Mouse (Mus musculus) adrenal gland, adult 8-10 months (tissue): ENCODE measurements around the gene Hivep1. TPM values are rescaled to one million over a fixed set of nuclear protein-coding genes. Genes with fewer than 3 reads are reported as not detected.
A peak's percentile ranks its signal among the peaks of the same experiment; 100 is the strongest.

Experiments
- DNase-seq: peaks from one replicate; pipeline ENCODE4 v3.0.0; 2022
- total RNA-seq, 4 experiments: library from RNA; stranded (reverse); gene quantifications; 2 replicates each; pipeline ENCODE4 v1.2.4; 2022

Gene Hivep1
- total RNA-seq = 10 to 100 TPM; 24.7 to 30.9 (median 26.7) TPM

- peak; percentile 77 for DNase-seq
These were observed at the start of gene Hivep1 for GRCm38 (mm10) chr13:42051961-42052695. TSS of gene Hivep1 (plus strand) at chr13:42052021.

GRCm38 (mm10) chr13:42015484-42016045 lies 36.3 kb upstream of the Hivep1 start:
- no peak for DNase-seq

DNA sequence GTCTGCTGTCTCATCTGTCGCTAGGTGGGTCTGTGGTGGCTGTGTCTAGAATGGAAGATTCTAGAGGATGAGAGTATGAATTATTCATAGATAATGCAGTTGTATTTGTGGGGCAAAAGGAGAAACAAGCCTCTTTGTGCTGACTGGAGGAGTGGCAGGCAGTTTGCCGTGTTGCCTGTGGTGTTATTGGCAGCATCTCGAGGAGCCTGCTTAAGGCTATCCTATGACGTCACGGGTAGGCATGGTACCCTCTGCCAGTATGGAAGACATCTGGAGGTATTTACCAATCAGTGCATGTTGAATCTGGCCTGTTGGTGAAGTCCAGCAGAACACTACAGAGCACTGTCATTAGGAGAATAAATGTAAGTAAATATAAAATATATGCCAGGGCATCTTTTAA lies 35.6 kb upstream of the Hivep1 start:
- no peak for DNase-seq

DNA sequence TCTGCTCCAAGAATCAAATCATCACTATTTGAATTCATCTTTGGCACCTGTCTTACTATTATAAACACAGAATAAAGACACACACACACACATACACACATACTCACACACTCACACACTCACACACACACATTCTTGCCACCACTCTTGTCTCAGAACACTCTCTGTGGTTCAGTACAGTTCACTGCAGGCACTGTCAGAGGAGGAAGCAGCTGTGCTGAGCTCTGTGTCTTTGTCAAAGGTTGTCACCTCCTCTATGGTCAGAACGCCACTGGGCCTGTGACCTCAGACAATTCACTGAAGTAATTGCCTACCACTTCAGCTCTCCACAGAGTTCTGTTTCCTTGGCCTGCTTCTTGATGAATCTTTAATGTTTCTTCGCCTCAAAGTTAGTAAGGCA lies 33.5 kb upstream of the Hivep1 start:
- DNase-seq = no peak

- DNase-seq = no peak
These were observed 10.6 kb upstream of the Hivep1 start for GRCm38 (mm10) chr13:42041203-42041602.

DNA sequence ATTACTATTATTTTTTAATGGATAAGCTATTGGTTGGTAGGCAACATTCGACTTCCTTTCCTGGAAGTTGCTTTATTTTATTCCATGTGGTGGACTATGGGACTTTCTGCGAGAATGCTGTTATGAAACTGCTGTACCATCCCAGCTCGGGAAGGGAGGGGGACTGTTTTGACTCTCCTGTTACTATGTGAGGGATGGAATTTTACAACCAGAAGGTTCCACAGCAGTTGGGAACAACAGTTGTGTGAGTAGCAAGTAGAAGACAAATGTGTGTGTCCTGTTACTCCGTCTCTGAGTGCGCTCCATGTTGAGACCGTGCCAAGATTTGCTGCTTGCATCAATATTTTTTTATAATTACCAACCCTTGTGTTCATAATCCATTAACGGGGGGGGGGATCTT lies 8.4 kb upstream of the Hivep1 start:
- DNase-seq = no peak

GRCm38 (mm10) chr13:42048991-42049773 lies 2.6 kb upstream of the Hivep1 start:
- DNase-seq = peak; percentile 82

GRCm38 (mm10) chr13:42049774-42050125 lies 2.1 kb upstream of the Hivep1 start:
- DNase-seq = no peak

- DNase-seq = no peak
These were observed 1.7 kb upstream of the Hivep1 start for GRCm38 (mm10) chr13:42050160-42050559.

GRCm38 (mm10) chr13:42050880-42051201 lies 980 bp upstream of the Hivep1 start:
- DNase-seq = no peak

GRCm38 (mm10) chr13:42051202-42051906 lies 467 bp upstream of the Hivep1 start:
- peak; percentile 97 for DNase-seq

DNA sequence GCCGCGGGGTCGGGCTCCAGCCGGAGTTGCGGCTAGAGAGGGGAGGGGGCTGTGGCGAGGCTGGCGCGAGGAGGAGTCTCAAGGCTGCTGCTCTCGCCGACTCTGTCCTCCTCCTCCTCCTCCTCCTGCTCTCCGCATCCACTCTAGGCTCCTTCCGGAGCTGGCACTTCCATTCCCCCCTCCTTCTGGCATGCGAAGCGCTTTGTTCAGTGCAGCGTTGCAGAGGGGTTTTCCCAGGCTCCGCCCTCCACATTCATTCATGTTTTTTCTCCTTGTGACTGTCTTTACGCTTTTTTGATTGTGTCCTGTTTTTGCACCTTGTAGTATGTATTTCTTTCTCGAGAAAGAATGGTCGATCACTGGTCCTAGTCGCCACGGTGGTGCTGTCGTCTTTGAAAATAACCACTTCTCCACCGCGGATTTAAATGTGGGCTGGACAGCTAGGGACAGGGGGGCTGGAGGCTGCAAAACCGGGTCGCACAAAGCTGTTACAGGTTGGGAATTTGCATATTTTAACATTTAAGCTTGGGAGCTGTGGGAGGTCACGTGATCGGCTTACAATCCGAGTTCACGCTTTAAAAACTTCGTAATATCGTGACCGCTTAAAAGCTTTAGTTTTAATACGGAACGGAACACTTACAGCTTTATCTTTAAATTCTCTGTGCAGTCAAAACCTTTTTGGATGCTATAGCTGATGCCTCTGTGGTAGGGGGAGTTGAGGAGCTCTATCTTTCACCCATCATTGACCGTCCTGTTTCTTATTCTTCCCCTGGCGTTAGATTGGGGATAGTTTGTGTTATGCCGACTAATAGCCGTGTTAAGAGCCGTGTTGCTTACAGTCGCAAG lies 1.1 kb downstream of the Hivep1 start:
- peak; percentile 61 for DNase-seq

DNA sequence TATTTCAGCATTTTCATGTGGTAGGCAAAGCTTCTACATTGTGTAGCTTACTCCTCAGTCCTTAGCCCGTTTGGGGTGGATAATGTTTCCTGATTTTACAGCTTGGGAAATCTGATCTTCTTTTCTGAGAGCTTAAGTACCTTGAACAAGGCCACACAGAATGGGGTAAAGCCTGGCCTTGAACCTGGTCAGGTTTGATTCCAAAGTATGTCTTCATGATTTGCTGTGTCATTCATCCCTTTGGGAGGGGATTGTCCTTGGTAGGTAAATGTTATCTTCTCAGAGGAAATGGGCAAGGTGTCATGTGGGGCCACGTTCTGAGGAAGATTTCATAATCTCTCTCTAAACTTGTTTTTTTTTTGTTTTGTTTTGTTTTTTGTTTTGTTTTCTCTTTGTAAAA lies 1.8 kb downstream of the Hivep1 start:
- DNase-seq = no peak

- no peak for DNase-seq
These were observed 2.3 kb downstream of the Hivep1 start for GRCm38 (mm10) chr13:42054138-42054537.

GRCm38 (mm10) chr13:42056712-42057332 lies 5.0 kb downstream of the Hivep1 start:
- no peak for DNase-seq

- DNase-seq = no peak
These were observed 9.2 kb downstream of the Hivep1 start for GRCm38 (mm10) chr13:42060846-42061630.

DNA sequence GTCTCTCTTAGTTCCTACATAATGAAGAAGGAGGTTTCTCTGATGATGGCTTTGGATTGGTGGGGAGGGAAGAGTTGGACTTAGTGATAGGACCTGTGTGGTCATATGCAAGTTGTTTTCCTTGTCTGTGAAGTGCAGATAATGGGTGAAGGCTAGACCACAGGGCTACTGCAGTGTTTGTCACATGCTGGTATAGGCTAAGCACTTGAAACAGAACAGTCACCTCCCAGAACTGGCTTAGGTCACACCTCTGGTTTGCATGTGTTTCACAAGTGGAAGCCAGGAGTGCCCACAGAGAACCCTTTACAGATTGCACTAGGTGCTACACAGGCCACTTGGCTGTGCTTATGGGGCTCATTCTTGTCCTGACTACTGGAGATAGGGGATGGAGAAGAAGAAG lies 12.4 kb downstream of the Hivep1 start:
- no peak for DNase-seq

DNA sequence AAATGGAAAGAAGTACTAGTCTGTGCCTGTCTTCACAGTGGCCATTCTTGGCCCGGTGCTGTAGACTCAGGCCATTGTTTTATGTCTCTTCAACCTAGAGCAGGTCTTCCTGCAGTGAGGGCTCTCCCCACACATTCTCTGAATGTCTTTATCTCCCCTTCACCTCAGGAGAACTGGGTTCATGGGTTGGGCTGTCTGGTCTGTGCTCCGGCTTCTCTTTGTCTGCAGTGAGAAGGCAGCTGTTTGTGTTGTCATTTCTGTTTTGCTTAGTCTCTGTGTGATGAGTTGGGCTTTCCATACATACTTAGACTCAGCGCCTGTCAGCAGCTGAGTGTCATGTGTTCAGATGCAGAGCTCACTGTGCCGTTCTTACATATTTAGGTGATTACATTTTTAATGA lies 18.4 kb downstream of the Hivep1 start:
- DNase-seq = no peak

GRCm38 (mm10) chr13:42071011-42071410 lies 19.2 kb downstream of the Hivep1 start:
- no peak for DNase-seq

GRCm38 (mm10) chr13:42073285-42073684 lies 21.5 kb downstream of the Hivep1 start:
- no peak for DNase-seq

DNA sequence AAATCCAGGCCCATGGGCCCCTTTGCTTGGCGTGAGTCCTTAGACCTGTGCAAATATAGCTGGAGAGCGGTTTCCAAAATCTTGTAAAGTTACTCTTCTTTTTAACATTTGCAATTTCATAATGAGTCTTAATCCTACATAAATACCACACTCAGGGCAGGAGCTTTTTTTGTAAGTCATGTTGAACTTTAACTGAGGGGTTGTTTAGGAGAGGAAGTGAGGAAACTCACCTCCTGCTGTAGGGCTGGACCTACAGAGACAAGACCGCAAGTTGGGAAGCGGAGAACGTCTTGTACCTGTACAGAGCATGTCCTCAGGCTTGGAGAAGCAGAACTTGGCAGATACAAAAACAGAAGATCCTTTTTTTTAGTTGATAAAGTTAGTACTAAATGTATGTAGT lies 23.7 kb downstream of the Hivep1 start:
- no peak for DNase-seq
